Mouse (Mus musculus) neural tube, embryonic 12.5 days (tissue): ENCODE measurements around the gene Hyal1. TPM values are rescaled to one million over a fixed set of nuclear protein-coding genes. Genes with fewer than 3 reads are reported as not detected.

Experiments used
- ATAC-seq: fragments of 200-750 bp; cut with Nextera tagmentation; 2 replicates; pipeline ENCODE4 v1.8.0; 2017; ENCODE audit warnings: low read depth, mild to moderate bottlenecking, moderate TSS enrichment, moderate library complexity; ENCODE audit not compliant: low FRiP score
- H3K27ac ChIP-seq: fragments of 300-500 bp; sonication (generic); 2 replicates; pipeline ENCODE4 v1.5.1; 2016
- H3K27me3 ChIP-seq: fragments of 300-500 bp; sonication (generic); replicated peaks from 2 replicates; pipeline ENCODE4 v1.6.1; 2016; ENCODE audit warnings: mild to moderate bottlenecking
- H3K36me3 ChIP-seq: fragments of 300-500 bp; sonication (generic); 2 replicates; pipeline ENCODE4 v1.6.1; 2016; ENCODE audit warnings: mild to moderate bottlenecking
- H3K4me1 ChIP-seq: fragments of 300-500 bp; sonication (generic); 2 replicates; pipeline ENCODE4 v1.6.1; 2016
- H3K4me2 ChIP-seq: fragments of 300-500 bp; sonication (generic); replicated peaks from 2 replicates; pipeline ENCODE4 v1.6.1; 2016; ENCODE audit warnings: mild to moderate bottlenecking
- H3K4me3 ChIP-seq: fragments of 300-500 bp; sonication (generic); 2 replicates; pipeline ENCODE4 v1.5.1; 2016
- H3K9ac ChIP-seq: fragments of 300-500 bp; sonication (generic); 2 replicates; pipeline ENCODE4 v1.6.1; 2016; ENCODE audit warnings: mild to moderate bottlenecking
- H3K9me3 ChIP-seq: fragments of 300-500 bp; sonication (generic); 2 replicates; pipeline ENCODE4 v1.6.1; 2016; ENCODE audit warnings: mild to moderate bottlenecking
- WGBS: fragments of 180-500 bp; shearing (Covaris S2); methylation state at CpG from one replicate; pipeline ENCODE4 v1.1.7; 2016; 5-methylcytosine and 5-hydroxymethylcytosine counted together
- polyA plus RNA-seq: library from polyadenylated mRNA; unstranded; fragments of >200 nt; fragmentation: Nextera tagmentation; extraction: Ambion mirVana; gene quantifications from 2 replicates; pipeline ENCODE4 v1.2.1, GENCODE M21; 2016

Gene Hyal1
- polyA plus RNA-seq, 1 experiment from 2014 or later: 7.5 TPM

GRCm38 (mm10) chr9:107593101-107593976 is 16.6 kb downstream of the Hyal1 start:
- Histone ChIP-seq H3K9me3 (no peaks in the 10 kb centered on the region), H3K4me3 (no peak overlapping the region), H3K4me1 (peaks cover 6% of the 10 kb centered on the region), H3K27me3 (no peaks in the 10 kb centered on the region), H3K27ac (no peak overlapping the region), H3K9ac (no peak overlapping the region), H3K4me2 (0 out of 2 replicates have a peak overlapping the region, but pooled peaks have one; percentile 4), H3K36me3 (peaks cover 44% of the 10 kb centered on the region)
- ATAC-seq: no peak
- WGBS: 84% methylated on average over 11 of the region's 11 CpGs

GRCm38 (mm10) chr9:107594281-107595062 is 17.7 kb downstream of the Hyal1 start:
- no peak overlapping the region for H3K27ac ChIP-seq
- WGBS: 65% methylated on average over 8 of the region's 8 CpGs
- H3K27me3 ChIP-seq: no peaks in the 10 kb centered on the region
- no peaks in the 10 kb centered on the region for H3K4me1 ChIP-seq
- H3K4me3 ChIP-seq: no peak overlapping the region
- no peak overlapping the region for H3K9ac ChIP-seq
- H3K9me3 ChIP-seq: no peaks in the 10 kb centered on the region
- H3K36me3 ChIP-seq: peaks cover 44% of the 10 kb centered on the region
- no peak overlapping the region for H3K4me2 ChIP-seq
- ATAC-seq: no peak

- Histone ChIP-seq H3K27ac (no peak overlapping the region), H3K9me3 (no peaks in the 10 kb centered on the region), H3K4me1 (no peaks in the 10 kb centered on the region), H3K27me3 (no peaks in the 10 kb centered on the region), H3K4me2 (no peak overlapping the region), H3K4me3 (no peak overlapping the region), H3K9ac (no peak overlapping the region), H3K36me3 (peaks cover 22% of the 10 kb centered on the region)
- no peak for ATAC-seq
- WGBS: 93% methylated on average over 11 of the region's 11 CpGs
Measured at GRCm38 (mm10) chr9:107596619-107597569, 20.2 kb downstream of the Hyal1 start.

GRCm38 (mm10) chr9:107598385-107598784 is 21.7 kb downstream of the Hyal1 start:
- H3K4me3 ChIP-seq: no peak overlapping the region
- WGBS: 85% methylated on average over 5 of the region's 5 CpGs
- no peaks in the 10 kb centered on the region for H3K4me1 ChIP-seq
- H3K36me3 ChIP-seq: peaks cover 7% of the 10 kb centered on the region; the same call in 1 of the 2 replicates
- no peak overlapping the region for H3K4me2 ChIP-seq
- H3K9me3 ChIP-seq: no peaks in the 10 kb centered on the region
- H3K27me3 ChIP-seq: no peaks in the 10 kb centered on the region
- no peak overlapping the region for H3K27ac ChIP-seq
- H3K9ac ChIP-seq: no peak overlapping the region
- ATAC-seq: no peak

GRCm38 (mm10) chr9:107599433-107599832 is 22.7 kb downstream of the Hyal1 start:
- Histone ChIP-seq H3K36me3 (no peaks in the 10 kb centered on the region; the same call in 1 of the 2 replicates), H3K4me3 (no peak overlapping the region), H3K4me1 (peaks cover 6% of the 10 kb centered on the region), H3K27ac (no peak overlapping the region), H3K4me2 (no peak overlapping the region), H3K9me3 (no peaks in the 10 kb centered on the region), H3K9ac (no peak overlapping the region), H3K27me3 (no peaks in the 10 kb centered on the region)
- WGBS: 89% methylated on average over 9 of the region's 9 CpGs
- ATAC-seq: no peak

- Histone ChIP-seq H3K36me3 (no peaks in the 10 kb centered on the region), H3K9me3 (no peaks in the 10 kb centered on the region), H3K27me3 (no peaks in the 10 kb centered on the region), H3K9ac (no peak overlapping the region), H3K27ac (no peak overlapping the region), H3K4me3 (no peak overlapping the region), H3K4me2 (no peak overlapping the region), H3K4me1 (peaks cover 10% of the 10 kb centered on the region)
- no peak for ATAC-seq
- WGBS: 71% methylated on average over 14 of the region's 14 CpGs
Measured at GRCm38 (mm10) chr9:107599842-107600241, 23.1 kb downstream of the Hyal1 start.

GRCm38 (mm10) chr9:107600745-107601144 is 24.0 kb downstream of the Hyal1 start:
- H3K36me3 ChIP-seq: no peaks in the 10 kb centered on the region
- no peak overlapping the region for H3K27ac ChIP-seq
- no peak overlapping the region for H3K4me2 ChIP-seq
- no peak overlapping the region for H3K4me3 ChIP-seq
- 81% methylated on average over 12 of the region's 12 CpGs for WGBS
- no peak overlapping the region for H3K9ac ChIP-seq
- H3K4me1 ChIP-seq: peaks cover 15% of the 10 kb centered on the region
- no peaks in the 10 kb centered on the region for H3K9me3 ChIP-seq
- H3K27me3 ChIP-seq: no peaks in the 10 kb centered on the region
- ATAC-seq: no peak

- no peak for ATAC-seq
- no peak overlapping the region for H3K9ac ChIP-seq
Measured at GRCm38 (mm10) chr9:107601275-107601674, 24.5 kb downstream of the Hyal1 start.

GRCm38 (mm10) chr9:107602068-107602648 is 25.4 kb downstream of the Hyal1 start:
- H3K4me3 ChIP-seq: no peak overlapping the region
- H3K4me1 ChIP-seq: peaks cover 24% of the 10 kb centered on the region
- no peaks in the 10 kb centered on the region for H3K9me3 ChIP-seq
- H3K36me3 ChIP-seq: no peaks in the 10 kb centered on the region
- no peaks in the 10 kb centered on the region for H3K27me3 ChIP-seq
- H3K4me2 ChIP-seq: no peak overlapping the region
- H3K9ac ChIP-seq: no peak overlapping the region
- peak; percentile 67; the same call in 1 of the 2 replicates for ATAC-seq
- WGBS: 14% methylated on average over 10 of the region's 10 CpGs
- H3K27ac ChIP-seq: no peak overlapping the region

More at GRCm38 (mm10) chr9:107601275-107601674, 24.5 kb downstream of the Hyal1 start:
- H3K27ac ChIP-seq: no peak overlapping the region
- no peaks in the 10 kb centered on the region for H3K36me3 ChIP-seq
- H3K9me3 ChIP-seq: no peaks in the 10 kb centered on the region
- no peaks in the 10 kb centered on the region for H3K27me3 ChIP-seq
- H3K4me2 ChIP-seq: no peak overlapping the region
- H3K4me1 ChIP-seq: peaks cover 16% of the 10 kb centered on the region
- 85% methylated on average over 11 of the region's 11 CpGs for WGBS
- H3K4me3 ChIP-seq: no peak overlapping the region

- H3K9me3 ChIP-seq: no peaks in the 10 kb centered on the region
- no peak overlapping the region for H3K4me2 ChIP-seq
- peaks cover 35% of the 10 kb centered on the region for H3K4me1 ChIP-seq
- no peak overlapping the region for H3K9ac ChIP-seq
- 82% methylated on average over 6 of the region's 6 CpGs for WGBS
- no peak for ATAC-seq
- no peaks in the 10 kb centered on the region for H3K36me3 ChIP-seq
- no peak overlapping the region for H3K27ac ChIP-seq
- H3K4me3 ChIP-seq: no peak overlapping the region
- H3K27me3 ChIP-seq: no peaks in the 10 kb centered on the region
Measured at GRCm38 (mm10) chr9:107603251-107603650, 26.5 kb downstream of the Hyal1 start.

GRCm38 (mm10) chr9:107605041-107605661 is 28.4 kb downstream of the Hyal1 start:
- WGBS: 40% methylated on average over 23 of the region's 23 CpGs

More at GRCm38 (mm10) chr9:107605041-107605661, 28.4 kb downstream of the Hyal1 start:
- ATAC-seq: no peak
- peaks cover 53% of the 10 kb centered on the region for H3K4me1 ChIP-seq
- peak overlapping the region; percentile 47 for H3K4me2 ChIP-seq
- no peak overlapping the region for H3K27ac ChIP-seq
- no peaks in the 10 kb centered on the region for H3K27me3 ChIP-seq
- H3K36me3 ChIP-seq: no peaks in the 10 kb centered on the region
- no peak overlapping the region for H3K4me3 ChIP-seq
- no peaks in the 10 kb centered on the region for H3K9me3 ChIP-seq
- peak overlapping the region; percentile 33; the same call in 1 of the 2 replicates for H3K9ac ChIP-seq
